Mouse (Mus musculus) skeletal muscle tissue, adult 2 months (tissue): ENCODE data around the gene Disc1.

ENCODE experiments used
- DNase-seq: peaks from one replicate; pipeline ENCODE4 v3.0.0-alpha.2; 2012; ENCODE audit warnings: low read depth, low spot score

The Disc1 gene

DNA sequence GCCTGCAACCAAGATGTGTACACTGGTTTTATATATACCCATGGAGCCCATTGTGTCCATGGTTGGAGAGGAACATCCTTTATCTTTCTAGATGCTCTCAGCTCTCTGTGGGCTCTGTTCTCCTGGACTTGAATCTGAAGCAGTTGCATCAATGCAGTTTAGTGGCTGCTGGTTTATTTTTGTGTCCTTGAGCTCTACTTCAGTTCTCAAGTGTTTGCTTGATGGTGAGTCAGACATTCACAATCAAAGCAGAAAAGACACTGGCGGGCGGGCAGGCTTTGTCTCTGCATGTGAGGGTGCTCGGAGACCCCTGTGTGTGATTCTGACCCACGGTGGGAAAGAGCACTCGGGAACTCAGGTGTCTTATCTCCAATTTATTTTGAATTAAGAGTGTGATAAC is 166.6 kb downstream of the Disc1 start:
- DNase-seq: no peak

- no peak for DNase-seq
Measured at GRCm38 (mm10) chr8:125221062-125221461, 167.1 kb downstream of the Disc1 start.

DNA sequence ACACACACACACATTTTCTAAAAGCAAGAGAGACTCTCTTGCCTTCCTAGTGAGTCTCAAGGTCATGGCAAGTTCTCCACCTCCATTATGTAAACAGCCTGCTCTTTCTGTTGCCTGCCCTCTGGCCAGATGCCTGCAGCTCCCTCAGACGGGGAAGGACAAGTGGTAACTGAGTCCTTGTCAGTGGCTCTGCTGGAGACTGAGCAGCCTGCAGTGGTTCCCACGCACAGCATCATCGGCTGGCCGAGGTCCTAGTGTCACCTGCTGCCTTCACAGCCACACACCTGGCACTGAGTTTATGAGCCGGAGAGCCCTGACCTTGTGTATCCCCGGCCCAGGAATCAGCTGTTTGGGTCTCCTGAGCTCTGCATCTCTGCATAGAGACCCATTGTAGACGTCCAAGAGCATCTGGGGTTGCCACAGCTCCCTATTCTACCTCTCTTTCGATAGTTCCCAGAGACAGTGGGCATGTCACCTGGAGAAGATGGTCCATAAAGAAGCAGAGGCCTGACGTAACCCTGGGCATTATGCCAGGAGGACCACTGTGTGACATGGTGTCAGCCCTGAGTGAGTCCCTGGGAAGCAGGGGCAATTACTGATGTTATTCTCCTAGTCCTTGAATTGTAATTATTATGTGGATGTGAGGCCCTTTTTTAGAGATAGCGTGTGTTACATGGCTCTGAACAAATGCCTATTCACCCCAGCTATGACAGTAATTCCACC is 169.2 kb downstream of the Disc1 start:
- no peak for DNase-seq

DNA sequence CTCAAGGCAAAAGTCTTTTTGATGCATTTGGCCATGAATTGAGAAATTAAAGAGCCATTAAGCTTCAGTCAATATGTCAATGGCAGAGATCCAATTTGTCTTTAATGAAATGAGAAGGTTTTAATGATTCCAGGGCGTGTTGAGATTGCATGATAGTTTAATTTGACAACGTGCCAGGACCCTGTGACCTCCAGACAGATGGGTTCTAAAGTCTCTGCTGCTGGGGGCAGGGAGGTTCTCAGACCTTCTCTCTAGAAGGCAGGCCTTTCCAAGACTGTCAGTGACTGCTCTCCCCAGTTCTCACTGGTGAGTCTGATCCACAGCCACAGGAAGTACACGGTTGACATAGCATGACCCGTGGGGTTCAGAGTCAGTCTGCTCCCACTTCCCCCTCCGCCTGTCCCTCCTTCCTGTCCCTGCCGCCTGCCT is 170.3 kb downstream of the Disc1 start:
- DNase-seq: no peak

DNA sequence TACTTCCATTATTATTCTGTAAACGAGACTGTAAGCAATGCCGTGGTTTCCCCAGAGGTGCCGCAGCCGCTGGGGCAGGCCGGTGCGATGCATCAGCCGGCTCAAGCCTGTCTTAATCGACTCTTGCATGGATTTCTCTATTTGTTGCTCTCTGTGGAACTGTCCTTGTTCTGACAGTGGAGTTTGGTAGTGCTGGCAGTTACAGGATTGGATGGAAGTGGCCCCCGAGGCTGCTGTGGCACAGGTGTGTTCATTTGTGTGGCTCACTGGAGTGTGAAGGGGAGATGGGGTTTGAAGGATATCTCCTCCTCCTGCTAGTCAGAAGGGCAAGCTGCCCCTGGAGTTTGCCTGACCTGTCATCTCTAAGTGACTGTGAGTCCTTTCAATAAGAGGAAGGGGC is 171.3 kb downstream of the Disc1 start:
- DNase-seq: no peak

- DNase-seq: peak; percentile 46
Measured at GRCm38 (mm10) chr8:125226989-125227624, 173.1 kb downstream of the Disc1 start.

DNA sequence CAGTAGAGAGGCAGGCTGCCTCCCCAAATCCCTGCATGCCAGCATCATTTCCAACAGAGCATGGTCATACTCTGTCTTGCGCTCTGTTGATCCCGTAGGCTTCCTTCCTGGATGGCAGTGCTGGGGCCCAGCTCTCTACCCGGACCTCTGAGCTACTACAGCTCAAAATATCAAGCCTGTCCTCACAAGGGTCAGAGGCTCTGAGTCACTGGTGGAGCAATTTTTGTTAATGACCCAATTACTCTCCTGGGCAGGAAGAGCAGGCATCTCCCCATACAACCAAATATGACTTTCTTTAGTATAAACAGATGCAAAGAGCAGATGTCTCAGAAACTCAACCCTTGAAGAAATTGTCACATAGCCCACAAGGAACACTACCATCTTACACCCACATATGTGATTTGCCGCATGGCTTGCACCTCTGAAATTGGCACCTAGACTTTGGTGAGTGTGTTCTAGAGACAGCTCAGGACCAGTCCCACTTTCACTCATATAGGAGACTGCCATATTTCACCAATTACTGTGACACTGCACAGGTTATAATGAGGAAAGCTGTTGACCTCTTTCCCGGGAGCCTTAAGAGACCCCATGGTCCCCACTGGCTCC is 176.6 kb downstream of the Disc1 start:
- DNase-seq: no peak

DNA sequence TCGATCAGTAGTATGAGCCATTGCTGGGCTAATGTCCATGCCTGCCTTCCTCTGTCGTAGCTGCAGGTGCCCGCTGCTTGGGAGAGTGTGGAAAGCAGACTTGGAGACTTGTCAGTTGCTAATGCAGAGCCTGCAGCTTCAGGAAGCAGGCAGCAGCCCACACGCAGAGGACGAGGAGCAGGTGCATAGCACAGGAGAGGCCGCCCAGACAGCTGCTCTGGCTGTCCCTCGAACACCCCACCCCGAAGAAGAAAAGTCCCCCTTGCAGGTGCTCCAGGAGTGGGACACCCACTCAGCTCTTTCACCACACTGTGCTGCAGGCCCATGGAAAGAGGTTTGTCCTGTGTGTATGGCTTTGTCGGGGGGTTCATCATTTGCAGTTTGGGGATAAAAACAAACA is 178.7 kb downstream of the Disc1 start:
- DNase-seq: no peak

DNA sequence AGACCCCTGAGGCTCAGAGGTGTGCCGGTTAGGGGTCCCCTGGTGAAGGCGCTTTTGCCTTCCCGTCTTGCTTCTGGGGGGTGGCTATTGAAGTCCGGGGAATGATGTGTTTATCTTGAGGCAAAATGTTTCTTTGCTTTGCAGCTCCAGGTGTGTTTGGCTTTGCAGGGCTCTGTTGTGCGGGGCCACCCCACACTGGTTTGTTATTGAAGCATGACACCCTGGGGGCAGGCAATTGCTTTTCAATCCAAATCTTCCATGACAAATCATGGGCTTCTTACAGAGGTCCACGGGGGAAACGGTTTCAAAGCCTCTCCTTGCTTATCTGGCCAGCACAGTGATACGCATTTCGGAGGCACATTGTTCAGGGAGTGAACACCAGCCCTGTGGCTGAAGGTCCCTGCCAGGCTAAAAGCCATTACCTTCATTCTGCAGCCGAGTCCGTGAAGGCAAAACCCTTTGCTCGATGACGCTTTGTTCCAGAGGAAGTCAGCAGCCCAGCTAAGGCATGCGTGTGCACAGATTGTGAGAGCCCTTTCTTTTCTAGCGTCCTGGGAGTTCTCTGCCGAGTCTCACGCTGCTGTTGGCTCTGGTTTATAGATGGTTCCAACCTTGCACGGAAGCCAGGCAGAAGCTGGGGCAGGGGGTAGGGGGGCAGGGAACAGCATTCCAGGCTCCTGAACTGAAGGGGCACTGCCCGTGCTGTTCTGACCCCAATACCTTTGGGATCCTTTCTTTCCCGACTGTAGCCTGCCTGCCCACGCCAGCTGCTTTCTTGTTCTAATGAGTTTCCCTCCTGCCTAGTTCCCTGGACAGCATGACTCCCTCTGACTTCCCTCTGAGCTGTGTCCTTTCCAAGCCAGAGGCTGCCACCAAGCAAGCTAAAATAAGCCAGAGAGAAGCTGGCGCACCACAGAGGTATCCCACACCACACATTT is 182.2 kb downstream of the Disc1 start:
- peak; percentile 28 for DNase-seq

GRCm38 (mm10) chr8:125240763-125241162 is 186.8 kb downstream of the Disc1 start:
- no peak for DNase-seq

GRCm38 (mm10) chr8:125242382-125242781 is 188.4 kb downstream of the Disc1 start:
- no peak for DNase-seq

- DNase-seq: no peak
Measured at GRCm38 (mm10) chr8:125242921-125243320, 188.9 kb downstream of the Disc1 start.

- DNase-seq: no peak
Measured at GRCm38 (mm10) chr8:125246737-125247292, 192.8 kb downstream of the Disc1 start.

DNA sequence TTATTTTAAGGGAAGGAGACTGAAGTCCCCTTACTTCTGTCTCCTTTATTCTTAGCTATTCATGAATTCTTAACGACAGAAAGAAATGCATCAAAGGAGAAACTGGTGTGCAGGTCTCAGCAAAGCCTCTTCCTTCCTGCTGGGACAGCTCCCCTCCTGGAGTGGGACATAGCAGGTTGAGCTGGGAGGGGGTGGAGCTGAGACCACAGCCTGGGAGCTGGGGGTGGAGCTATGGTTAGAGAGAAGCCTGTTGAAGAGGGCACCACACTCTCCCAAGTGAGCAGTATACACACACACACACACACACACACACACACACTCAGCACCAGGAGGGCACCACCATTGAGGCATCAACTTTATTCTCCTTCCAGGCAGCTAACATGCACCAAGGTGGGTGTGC is 193.4 kb downstream of the Disc1 start:
- DNase-seq: no peak

DNA sequence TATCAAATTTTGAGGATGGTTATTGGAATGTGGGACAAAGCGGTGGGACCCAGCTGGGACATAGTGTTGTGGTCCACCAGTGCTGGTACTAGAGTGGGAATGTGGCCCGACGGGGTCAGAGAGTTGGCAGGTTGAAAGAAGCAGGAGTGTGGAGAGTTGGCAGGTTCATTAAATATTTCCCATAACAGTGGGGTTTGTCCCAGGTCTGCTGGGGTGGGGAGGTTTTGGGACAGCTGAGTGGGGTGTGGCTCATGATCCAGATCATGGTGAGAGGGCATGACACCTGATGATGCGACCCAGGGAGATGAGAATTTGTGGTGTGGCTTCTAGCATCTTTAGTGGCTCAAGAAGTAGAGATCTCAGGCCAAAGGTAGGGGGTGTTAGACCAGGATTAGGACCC is 199.0 kb downstream of the Disc1 start:
- no peak for DNase-seq

GRCm38 (mm10) chr8:125253505-125254180 is 199.6 kb downstream of the Disc1 start:
- DNase-seq: no peak

DNA sequence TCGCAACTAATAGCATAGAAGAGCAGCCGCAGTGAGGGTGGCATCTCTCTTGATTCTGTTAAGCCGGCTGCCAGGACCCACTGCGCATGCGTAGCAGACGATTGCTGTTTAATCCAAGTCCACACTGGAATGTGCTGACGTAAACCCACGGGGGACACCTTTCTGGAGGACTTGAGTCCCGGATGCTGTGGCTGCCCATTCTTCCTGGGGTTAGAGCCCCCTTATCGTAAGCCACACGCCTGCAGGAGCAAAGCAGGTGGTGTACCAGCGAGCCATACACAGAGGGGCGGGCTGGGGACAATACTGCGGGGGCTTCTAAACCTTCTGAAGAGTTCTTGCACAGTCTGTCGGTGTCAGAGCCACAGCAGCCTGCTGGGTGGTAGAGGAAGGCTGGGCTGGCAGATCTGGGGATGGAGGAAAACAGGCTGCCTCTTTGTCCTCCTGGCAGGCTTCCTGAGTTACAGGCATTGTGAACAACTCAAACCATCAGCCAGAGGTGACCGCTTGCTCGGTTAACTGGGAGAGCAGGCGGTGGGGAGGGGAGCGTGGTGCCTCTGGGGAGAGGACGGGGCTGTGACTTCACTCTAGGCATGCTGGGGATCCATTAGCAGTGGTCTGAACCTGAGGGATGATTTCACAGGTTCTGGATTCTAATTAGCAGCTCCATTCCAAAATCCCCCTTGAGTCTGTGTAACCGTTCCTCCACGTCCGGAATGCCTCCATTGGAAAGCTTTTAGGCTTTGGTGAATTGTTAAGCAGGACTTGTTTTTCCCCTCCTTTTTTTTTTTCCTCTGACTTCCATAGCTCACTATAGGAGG is 200.4 kb downstream of the Disc1 start:
- peak; percentile 76 for DNase-seq

GRCm38 (mm10) chr8:125255006-125255685 is 201.2 kb downstream of the Disc1 start:
- no peak for DNase-seq

DNA sequence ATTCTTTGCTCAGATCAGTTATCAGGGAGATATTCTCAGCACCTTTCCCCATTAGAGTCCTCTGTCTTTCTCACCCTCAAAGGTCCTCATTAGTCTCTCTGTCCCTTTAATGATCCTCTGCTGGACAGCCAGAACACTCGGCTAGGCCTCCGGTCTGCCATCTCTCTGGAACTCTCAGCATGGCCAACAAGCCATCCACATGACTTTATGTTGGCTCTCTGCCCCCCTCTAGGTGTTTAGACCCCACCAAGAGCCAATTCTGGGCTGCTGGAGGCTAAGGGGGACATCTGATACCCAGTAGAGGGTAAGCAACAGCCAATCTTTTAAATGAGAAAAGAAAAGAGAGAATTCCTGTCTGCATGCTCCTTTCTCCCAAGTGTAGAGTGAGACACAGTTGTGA is 203.7 kb downstream of the Disc1 start:
- no peak for DNase-seq
